Mouse (Mus musculus) 3T3-L1 (cell line): ENCODE measurements around the gene Fgf16.

ENCODE experiments used
- DNase-seq: peaks from one replicate; pipeline ENCODE4 v3.0.0-alpha.2; 2015; ENCODE audit warnings: low read depth, low spot score

Fgf16 gene

GRCm38 (mm10) chrX:105764162-105765004 lies at the start of gene Fgf16:
TSS of gene Fgf16 (plus strand) at chrX:105764279.
- DNase-seq: no peak

- no peak for DNase-seq
Measured at GRCm38 (mm10) chrX:105714740-105715139, 49.3 kb upstream of the Fgf16 start.

GRCm38 (mm10) chrX:105715789-105716321 lies 48.2 kb upstream of the Fgf16 start:
- no peak for DNase-seq

- DNase-seq: no peak
Measured at GRCm38 (mm10) chrX:105718388-105718787, 45.7 kb upstream of the Fgf16 start.

GRCm38 (mm10) chrX:105718943-105719342 lies 45.1 kb upstream of the Fgf16 start:
- DNase-seq: no peak

- DNase-seq: no peak
Measured at GRCm38 (mm10) chrX:105724174-105724573, 39.9 kb upstream of the Fgf16 start.

GRCm38 (mm10) chrX:105762847-105763527 lies 1.1 kb upstream of the Fgf16 start:
- no peak for DNase-seq

- no peak for DNase-seq
Measured at GRCm38 (mm10) chrX:105763612-105764011, 467 bp upstream of the Fgf16 start.

GRCm38 (mm10) chrX:105765005-105765706 lies 1.1 kb downstream of the Fgf16 start:
- DNase-seq: no peak

- no peak for DNase-seq
Measured at GRCm38 (mm10) chrX:105766013-105766412, 1.9 kb downstream of the Fgf16 start.

GRCm38 (mm10) chrX:105767177-105767764 lies 3.2 kb downstream of the Fgf16 start:
- DNase-seq: peak; percentile 10

- peak; percentile 15 for DNase-seq
Measured at GRCm38 (mm10) chrX:105767932-105768331, 3.9 kb downstream of the Fgf16 start.

- DNase-seq: no peak
Measured at GRCm38 (mm10) chrX:105773281-105773680, 9.2 kb downstream of the Fgf16 start.

- DNase-seq: no peak
Measured at GRCm38 (mm10) chrX:105794806-105795403, 30.8 kb downstream of the Fgf16 start.

- DNase-seq: no peak
Measured at GRCm38 (mm10) chrX:105824462-105824861, 60.4 kb downstream of the Fgf16 start.
